Comparison of ENCODE assay signal across 8 mouse cellular contexts in genomic region chr10:123195961-123196834, GRCm38 (mm10). TPM values are rescaled to one million over a fixed set of nuclear protein-coding genes. Genes with fewer than 3 reads are reported as not detected.
A peak's percentile ranks its signal among the peaks of the same experiment; 100 is the strongest.
DNase-seq lines count a peak whose midpoint lies in the region; ATAC-seq and TF ChIP-seq lines count a peak whose summit lies in the region.

No protein-coding gene starts in this region.

- peaks cover 10% of the 10 kb centered on the region for H3K4me1 ChIP-seq in hindbrain, embryonic 14.5 days (replicated peaks; ENCODE audit: control insufficient read depth, insufficient read depth, low read length)
- peaks cover 17% of the 10 kb centered on the region for H3K4me1 ChIP-seq in liver, adult 2 months (ENCODE audit: control insufficient read depth, insufficient read depth, low read length)
- H3K4me1 ChIP-seq in midbrain, postnatal 0 days (ENCODE audit: insufficient read depth, low read length) = peaks cover 6% of the 10 kb centered on the region; the same call in 1 of the 2 replicates

- H3K9me3 ChIP-seq in hindbrain, embryonic 14.5 days (ENCODE audit: control insufficient read depth, low read length) = no peaks in the 10 kb centered on the region
- no peaks in the 10 kb centered on the region for H3K9me3 ChIP-seq in midbrain, postnatal 0 days (ENCODE audit: low read length)

- H3K9ac ChIP-seq in hindbrain, embryonic 14.5 days = peak overlapping the region; percentile 95
- H3K9ac ChIP-seq in liver, adult 2 months (ENCODE audit: low read depth, low read length) = peak overlapping the region; percentile 99
- peak overlapping the region; percentile 99 for H3K9ac ChIP-seq in midbrain, postnatal 0 days (replicated peaks; ENCODE audit: low read length, poor library complexity, severe bottlenecking)

- no peaks in the 10 kb centered on the region for H3K27me3 ChIP-seq in hindbrain, embryonic 14.5 days (ENCODE audit: control insufficient read depth, insufficient read depth, low read length)
- no peaks in the 10 kb centered on the region for H3K27me3 ChIP-seq in liver, adult 2 months (ENCODE audit: control insufficient read depth, insufficient read depth, low read length)
- no peaks in the 10 kb centered on the region for H3K27me3 ChIP-seq in midbrain, postnatal 0 days (ENCODE audit: insufficient read depth, low read length)

- intact Hi-C loops in heart, postnatal 36 days (cut with DNase I) = no loop called here

- ATAC-seq in erythroblast, adult 5-6 weeks (replicated peaks; ENCODE audit: low FRiP score, poor library complexity, severe bottlenecking) = peak; percentile 73
- ATAC-seq in hindbrain, embryonic 14.5 days (ENCODE audit: low FRiP score) = peak; percentile 70
- ATAC-seq in midbrain, postnatal 0 days (ENCODE audit: low FRiP score) = peak; percentile 73

- H3K79me2 ChIP-seq in liver, adult 2 months (ENCODE audit: control insufficient read depth, insufficient read depth, low read length) = peaks cover 8% of the 10 kb centered on the region; the same call in 1 of the 2 replicates

- H3K27ac ChIP-seq in hindbrain, embryonic 14.5 days = peak overlapping the region; percentile 96
- peak overlapping the region; percentile 96 for H3K27ac ChIP-seq in liver, adult 2 months (replicated peaks; ENCODE audit: insufficient read depth, low read depth, low read length)
- H3K27ac ChIP-seq in midbrain, postnatal 0 days (ENCODE audit: low read depth, low read length) = peak overlapping the region; percentile 98

- TF ChIP-seq CTCF in liver, adult 2 months (IDR thresholded peaks at IDR 0.05; ENCODE audit: low read depth, low read length) = no peak
- no peak for TF ChIP-seq CTCF in midbrain, postnatal 0 days (IDR thresholded peaks at IDR 0.05)

- DNase-seq in heart, adult 18-20 months = peak; percentile 58 to 73
- DNase-seq in heart, postnatal 36 days = no peak
- peak; percentile 63 for DNase-seq in ZHBTc4 (ENCODE audit: low read depth, low spot score)
- DNase-seq in hindbrain, embryonic 14.5 days (ENCODE audit: low spot score) = peak; percentile 68
- peak; percentile 61 for DNase-seq in liver, adult 2 months (ENCODE audit: extremely low read depth, low read depth, low spot score)
- peak; percentile 68 for DNase-seq in midbrain, postnatal 0 days (ENCODE audit: low spot score)
- DNase-seq in testis, postnatal 14 days (ENCODE audit: low spot score) = peak; percentile 39

- no peaks in the 10 kb centered on the region for H3K36me3 ChIP-seq in hindbrain, embryonic 14.5 days (replicated peaks; ENCODE audit: control insufficient read depth, insufficient read depth)
- no peaks in the 10 kb centered on the region for H3K36me3 ChIP-seq in liver, adult 2 months (ENCODE audit: control insufficient read depth, insufficient read depth, low read length)
- H3K36me3 ChIP-seq in midbrain, postnatal 0 days (ENCODE audit: insufficient read depth, low read length) = no peaks in the 10 kb centered on the region

- WGBS in hindbrain, embryonic 14.5 days = 1% methylated on average over 62 of the region's 66 CpGs
- WGBS in liver, adult 2 months = 2% methylated on average over 57 of the region's 66 CpGs
- WGBS in midbrain, postnatal 0 days = under 1% methylated on average over 58 of the region's 66 CpGs

- peak overlapping the region; percentile 96 for H3K4me3 ChIP-seq in hindbrain, embryonic 14.5 days (replicated peaks; ENCODE audit: low read length)
- H3K4me3 ChIP-seq in liver, adult 2 months (ENCODE audit: insufficient read depth, low read depth, low read length) = peak overlapping the region; percentile 98
- H3K4me3 ChIP-seq in midbrain, postnatal 0 days (ENCODE audit: low read depth, low read length) = peak overlapping the region; percentile 95

- no peak for TF ChIP-seq POLR2A in liver, adult 2 months (IDR thresholded peaks at IDR 0.05; ENCODE audit: extremely low read depth, insufficient read depth, low read length)

- H3K4me2 ChIP-seq in hindbrain, embryonic 14.5 days (replicated peaks) = peak overlapping the region; percentile 64
- H3K4me2 ChIP-seq in midbrain, postnatal 0 days (ENCODE audit: low read depth, low read length, poor library complexity, severe bottlenecking) = peak overlapping the region; percentile 49

RNA-seq across cellular contexts. Expression of gene Usp15, which starts 0.6 kb away (rescaled TPM):
- total RNA-seq in heart, adult 18-20 months (2021) = 10 to 100 TPM; 89.5 to 93.9 TPM
- total RNA-seq in heart, postnatal 36 days (2021) = 100 to 1,000 TPM in 1 of 2 experiments, 10 to 100 TPM in 1; 89.0 to 105 TPM
- 421 and 430 TPM in 2 replicates for total RNA-seq in erythroblast, adult 5-6 weeks (2015; ENCODE audit: low replicate concordance)
- total RNA-seq in erythroblast, adult 5-6 weeks (2017; ENCODE audit: low replicate concordance) = 1,103 and 1,309 TPM in 2 replicates
- polyA plus RNA-seq in hindbrain, embryonic 14.5 days (2014; fragmentation: Nextera tagmentation; extraction: Ambion mirVana) = 93.2 and 99.7 TPM in 2 replicates
- 49.9 and 53.0 TPM in 2 replicates for total RNA-seq in liver, adult 2 months (2014; rRNA removed)
- 4.3 and 4.5 TPM in 2 replicates for polyA plus RNA-seq in liver, adult 2 months (2012; rRNA removed)
- 62.0 and 88.5 TPM in 2 replicates for total RNA-seq in midbrain, postnatal 0 days (2014; rRNA removed)
- 57.7 and 65.4 TPM in 2 replicates for polyA plus RNA-seq in midbrain, postnatal 0 days (2015; fragmentation: Nextera tagmentation; extraction: Ambion mirVana)

Comparison
In these comparisons a context has a peak if more than half of its experiments do, and no peak if none do; other contexts are left out.
1. DNase-seq: peak in heart, adult 18-20 months (2 of 2), ZHBTc4 (single experiment), hindbrain, embryonic 14.5 days (single experiment), liver, adult 2 months (single experiment), midbrain, postnatal 0 days (single experiment) and testis, postnatal 14 days (single experiment); none in heart, postnatal 36 days (0 of 2).
2. Peak in every context shown above with its lines, with median percentiles within 50 percentile points of each other: ATAC-seq, H3K27ac ChIP-seq, H3K4me3 ChIP-seq and H3K9ac ChIP-seq.